Mouse (Mus musculus) forebrain, embryonic 16.5 days (tissue): ENCODE measurements around the gene Phactr1. TPM values are rescaled to one million over a fixed set of nuclear protein-coding genes. Genes with fewer than 3 reads are reported as not detected.
A peak's percentile ranks its signal among the peaks of the same experiment; 100 is the strongest.

Source experiments
- ATAC-seq: fragments of 200-750 bp; cut with Nextera tagmentation; 2 replicates; pipeline ENCODE4 v1.8.0; 2017; ENCODE audit warnings: mild to moderate bottlenecking, moderate library complexity
- H3K27ac ChIP-seq: fragments of 300-500 bp; sonication (generic); 2 replicates; pipeline ENCODE4 v1.5.1; 2014; ENCODE audit warnings: low read length, control low read depth
- H3K27me3 ChIP-seq: fragments of 300-500 bp; sonication (generic); replicated peaks from 2 replicates; pipeline ENCODE4 v1.6.1; 2014; ENCODE audit warnings: low read length; ENCODE audit not compliant: control insufficient read depth, insufficient read depth
- H3K36me3 ChIP-seq: fragments of 300-500 bp; sonication (generic); 2 replicates; pipeline ENCODE4 v1.6.1; 2014; ENCODE audit not compliant: control insufficient read depth, insufficient read depth
- H3K4me1 ChIP-seq: fragments of 300-500 bp; sonication (generic); replicated peaks from 2 replicates; pipeline ENCODE4 v1.6.1; 2014; ENCODE audit warnings: low read length; ENCODE audit not compliant: control insufficient read depth, insufficient read depth
- H3K4me2 ChIP-seq: fragments of 300-500 bp; sonication (generic); 2 replicates; pipeline ENCODE4 v1.6.1; 2014; ENCODE audit warnings: mild to moderate bottlenecking, low read length, control low read depth
- H3K4me3 ChIP-seq: fragments of 300-500 bp; sonication (generic); replicated peaks from 2 replicates; pipeline ENCODE4 v1.5.1; 2014; ENCODE audit warnings: mild to moderate bottlenecking, low read length, control low read depth
- H3K9ac ChIP-seq: fragments of 300-500 bp; sonication (generic); replicated peaks from 2 replicates; pipeline ENCODE4 v1.6.1; 2014; ENCODE audit warnings: low read depth, low read length, control low read depth
- H3K9me3 ChIP-seq: fragments of 300-500 bp; sonication (generic); 2 replicates; pipeline ENCODE4 v1.6.1; 2016; ENCODE audit warnings: low read length; ENCODE audit not compliant: control insufficient read depth
- WGBS: fragments of 180-500 bp; shearing (Covaris S2); extraction: QIAGEN DNeasy Blood & Tissue Kit; methylation state at CpG from one replicate; pipeline ENCODE4 v1.1.7; 2014; 5-methylcytosine and 5-hydroxymethylcytosine counted together
- polyA plus RNA-seq: library from polyadenylated mRNA; unstranded; fragments of >200 nt; fragmentation: Nextera tagmentation; extraction: Ambion mirVana; gene quantifications from 2 replicates; pipeline ENCODE4 v1.2.1, GENCODE M21; 2015

The Phactr1 gene
- polyA plus RNA-seq, 1 experiment from 2014 or later: 82.7 TPM

DNA sequence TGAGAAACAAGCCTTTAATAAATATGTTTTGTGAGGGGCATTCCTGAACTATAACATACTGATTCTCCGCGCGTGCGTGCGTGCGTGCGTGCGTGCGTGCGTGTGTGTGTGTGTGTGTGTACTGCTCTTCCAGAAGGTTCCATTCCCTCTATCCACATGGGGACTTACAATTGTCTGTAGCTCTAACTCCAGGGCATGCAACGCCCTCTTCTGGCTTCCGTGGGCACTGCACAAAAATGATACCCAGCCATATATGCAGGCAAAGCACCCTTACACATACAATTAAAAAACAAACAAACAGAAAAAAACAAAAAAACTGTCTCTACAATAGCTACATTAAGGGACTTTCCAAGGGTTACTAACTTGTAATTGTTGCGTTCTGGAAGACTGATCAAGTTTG is 108.8 kb downstream of the Phactr1 start:
- Histone ChIP-seq H3K4me1 (no peaks in the 10 kb centered on the region), H3K27me3 (no peaks in the 10 kb centered on the region), H3K4me3 (no peak overlapping the region), H3K9ac (no peak overlapping the region), H3K27ac (no peak overlapping the region), H3K9me3 (no peaks in the 10 kb centered on the region), H3K36me3 (no peaks in the 10 kb centered on the region), H3K4me2 (no peak overlapping the region)
- no peak for ATAC-seq
- 88% methylated on average over 13 of the region's 13 CpGs for WGBS

DNA sequence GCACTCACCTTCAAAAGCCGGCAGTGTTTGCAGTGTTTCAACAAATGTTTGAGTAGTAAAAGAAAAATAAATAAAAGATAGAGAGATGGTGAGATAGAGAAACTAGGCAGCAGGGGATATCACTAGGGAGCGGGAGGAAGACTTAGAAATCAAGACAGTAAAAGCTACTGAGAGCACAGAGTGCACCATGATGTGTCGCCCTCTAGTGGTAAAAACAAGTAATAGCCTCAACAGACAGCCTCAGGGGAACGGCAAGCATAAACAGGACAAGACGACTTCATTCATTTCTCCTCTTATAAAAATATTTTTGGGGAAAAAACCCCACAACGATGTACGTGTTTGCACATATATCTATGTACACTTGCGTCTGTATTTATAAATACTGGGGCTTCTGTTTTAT is 111.9 kb downstream of the Phactr1 start:
- 29% methylated on average over 8 of the region's 8 CpGs for WGBS
- Histone ChIP-seq H3K27ac (no peak overlapping the region), H3K4me1 (no peaks in the 10 kb centered on the region), H3K9me3 (no peaks in the 10 kb centered on the region), H3K4me3 (no peak overlapping the region), H3K27me3 (no peaks in the 10 kb centered on the region), H3K4me2 (no peak overlapping the region), H3K36me3 (no peaks in the 10 kb centered on the region), H3K9ac (no peak overlapping the region)
- ATAC-seq: peak; percentile 58; the same call in 1 of the 2 replicates

DNA sequence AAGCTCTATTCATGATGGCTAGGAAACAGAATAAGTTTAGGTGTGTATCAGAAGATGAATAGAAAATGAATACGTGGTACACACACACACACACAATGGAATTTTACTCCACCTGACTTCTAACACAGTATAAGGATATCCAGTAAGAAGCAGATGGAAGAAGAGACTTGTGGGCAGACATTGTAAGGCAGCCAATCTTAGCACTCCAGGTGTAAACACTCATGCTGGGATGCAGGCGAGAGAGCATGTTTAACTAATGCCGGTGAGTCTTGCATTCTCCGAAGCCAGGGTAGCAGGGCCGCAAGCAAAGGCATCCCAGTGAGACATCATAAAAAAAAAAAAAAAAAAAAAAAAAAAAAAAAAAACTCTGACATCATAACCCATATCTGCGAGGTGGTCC is 120.1 kb downstream of the Phactr1 start:
- Histone ChIP-seq H3K36me3 (no peaks in the 10 kb centered on the region), H3K9me3 (no peaks in the 10 kb centered on the region), H3K4me2 (no peak overlapping the region), H3K27ac (no peak overlapping the region), H3K4me3 (no peak overlapping the region), H3K4me1 (peaks cover 13% of the 10 kb centered on the region), H3K9ac (no peak overlapping the region), H3K27me3 (no peaks in the 10 kb centered on the region)
- ATAC-seq: no peak
- 87% methylated on average over 6 of the region's 6 CpGs for WGBS

DNA sequence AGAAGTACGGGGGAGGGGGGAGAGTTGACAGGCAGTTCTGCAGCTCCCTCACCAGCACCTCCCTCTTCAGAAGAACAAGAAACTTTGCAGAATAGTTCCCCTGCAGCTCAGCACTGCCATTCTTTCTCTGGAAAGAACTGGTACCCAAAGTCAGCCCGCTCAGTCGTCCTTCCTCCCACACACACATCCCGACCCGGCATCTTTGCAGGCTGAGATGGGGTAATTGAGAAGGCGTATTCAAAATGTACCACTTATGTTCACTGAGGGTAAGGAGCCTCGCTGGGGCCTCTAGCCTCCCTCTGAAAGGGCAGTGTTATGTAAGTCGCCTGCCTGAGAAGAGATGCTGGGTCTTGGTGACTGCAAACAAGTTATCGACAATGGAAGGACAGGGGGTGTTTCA is 123.9 kb downstream of the Phactr1 start:
- Histone ChIP-seq H3K4me1 (peaks cover 16% of the 10 kb centered on the region), H3K4me2 (no peak overlapping the region), H3K36me3 (no peaks in the 10 kb centered on the region), H3K27me3 (no peaks in the 10 kb centered on the region), H3K27ac (no peak overlapping the region), H3K9me3 (no peaks in the 10 kb centered on the region), H3K4me3 (no peak overlapping the region), H3K9ac (no peak overlapping the region)
- WGBS: 15% methylated on average over 9 of the region's 9 CpGs
- peak; percentile 33; the same call in 1 of the 2 replicates for ATAC-seq

DNA sequence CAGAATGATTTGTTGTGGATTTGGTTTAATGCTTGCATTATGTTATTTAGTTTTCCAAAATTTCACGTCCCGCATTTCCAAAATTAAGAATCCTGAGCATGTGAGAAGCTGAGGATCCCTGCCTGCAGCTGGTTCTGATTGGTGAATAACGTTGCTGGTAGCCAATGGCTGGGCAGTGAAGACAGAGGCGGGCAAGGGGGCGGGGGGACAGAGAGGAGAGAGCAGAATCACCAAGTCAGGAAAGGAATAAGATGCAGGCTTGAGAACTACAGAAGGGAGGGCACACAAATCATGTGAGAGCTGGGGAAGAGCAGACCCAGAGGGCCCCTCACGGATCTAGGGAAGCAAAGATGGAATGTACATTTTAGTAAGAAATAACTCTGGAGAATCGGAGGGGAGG is 132.3 kb downstream of the Phactr1 start:
- Histone ChIP-seq H3K9ac (no peak overlapping the region), H3K4me2 (peak overlapping the region; percentile 36), H3K36me3 (no peaks in the 10 kb centered on the region), H3K4me3 (no peak overlapping the region), H3K9me3 (no peaks in the 10 kb centered on the region), H3K4me1 (peaks cover 13% of the 10 kb centered on the region), H3K27ac (no peak overlapping the region), H3K27me3 (no peaks in the 10 kb centered on the region)
- WGBS: 15% methylated on average over 7 of the region's 7 CpGs
- ATAC-seq: peak; percentile 90

DNA sequence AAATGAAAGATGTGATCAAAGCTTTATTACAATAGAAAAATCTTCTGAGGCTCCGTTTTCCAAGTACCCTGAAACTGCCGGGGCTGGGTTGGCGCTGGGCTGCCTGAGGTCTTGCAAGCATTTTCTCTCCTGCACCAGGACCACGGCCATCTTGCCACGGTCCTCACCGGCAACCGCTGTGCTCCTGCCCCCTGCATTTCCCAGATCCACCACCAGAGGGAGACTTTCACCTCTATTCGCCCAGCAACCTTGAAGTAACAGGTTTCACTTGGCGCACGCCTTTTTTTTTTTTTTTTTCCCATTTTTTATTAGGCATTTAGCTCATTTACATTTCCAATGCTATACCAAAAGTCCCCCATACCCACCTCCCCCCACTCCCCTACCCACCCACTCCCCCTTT is 138.0 kb downstream of the Phactr1 start:
- no peaks in the 10 kb centered on the region for H3K36me3 ChIP-seq
- H3K4me3 ChIP-seq: no peak overlapping the region
- no peak for ATAC-seq
- peaks cover 9% of the 10 kb centered on the region for H3K4me1 ChIP-seq
- no peaks in the 10 kb centered on the region for H3K9me3 ChIP-seq
- no peak overlapping the region for H3K9ac ChIP-seq
- no peaks in the 10 kb centered on the region for H3K27me3 ChIP-seq
- 52% methylated on average over 10 of the region's 10 CpGs for WGBS
- no peak overlapping the region for H3K4me2 ChIP-seq
- H3K27ac ChIP-seq: no peak overlapping the region

DNA sequence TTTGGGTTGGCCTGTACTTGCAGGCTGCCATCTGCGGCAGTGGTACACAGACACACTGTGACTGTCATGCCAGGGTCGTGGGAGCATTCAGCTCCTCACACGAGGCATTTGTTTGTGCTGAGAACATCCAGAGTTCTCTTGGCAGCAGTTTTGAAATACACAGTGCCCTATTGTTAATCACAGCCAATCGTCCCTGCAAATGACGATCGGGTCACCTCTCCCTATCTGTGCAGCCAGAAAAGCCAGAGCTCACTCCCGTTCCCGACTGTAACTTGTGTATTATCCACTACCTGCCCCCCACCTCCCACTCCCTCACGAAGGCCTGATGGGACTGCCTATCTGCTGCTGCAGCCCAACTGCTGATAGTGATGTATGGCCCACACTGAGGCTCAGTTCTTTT is 140.1 kb downstream of the Phactr1 start:
- no peaks in the 10 kb centered on the region for H3K27me3 ChIP-seq
- 0 out of 2 replicates have a peak, but pooled peaks have one; percentile 32 for ATAC-seq
- H3K4me2 ChIP-seq: no peak overlapping the region
- H3K4me3 ChIP-seq: no peak overlapping the region
- 21% methylated on average over 9 of the region's 9 CpGs for WGBS
- no peaks in the 10 kb centered on the region for H3K36me3 ChIP-seq
- no peaks in the 10 kb centered on the region for H3K9me3 ChIP-seq
- H3K9ac ChIP-seq: no peak overlapping the region
- peak overlapping the region; percentile 14; the same call in 1 of the 2 replicates for H3K27ac ChIP-seq
- peaks cover 8% of the 10 kb centered on the region for H3K4me1 ChIP-seq

DNA sequence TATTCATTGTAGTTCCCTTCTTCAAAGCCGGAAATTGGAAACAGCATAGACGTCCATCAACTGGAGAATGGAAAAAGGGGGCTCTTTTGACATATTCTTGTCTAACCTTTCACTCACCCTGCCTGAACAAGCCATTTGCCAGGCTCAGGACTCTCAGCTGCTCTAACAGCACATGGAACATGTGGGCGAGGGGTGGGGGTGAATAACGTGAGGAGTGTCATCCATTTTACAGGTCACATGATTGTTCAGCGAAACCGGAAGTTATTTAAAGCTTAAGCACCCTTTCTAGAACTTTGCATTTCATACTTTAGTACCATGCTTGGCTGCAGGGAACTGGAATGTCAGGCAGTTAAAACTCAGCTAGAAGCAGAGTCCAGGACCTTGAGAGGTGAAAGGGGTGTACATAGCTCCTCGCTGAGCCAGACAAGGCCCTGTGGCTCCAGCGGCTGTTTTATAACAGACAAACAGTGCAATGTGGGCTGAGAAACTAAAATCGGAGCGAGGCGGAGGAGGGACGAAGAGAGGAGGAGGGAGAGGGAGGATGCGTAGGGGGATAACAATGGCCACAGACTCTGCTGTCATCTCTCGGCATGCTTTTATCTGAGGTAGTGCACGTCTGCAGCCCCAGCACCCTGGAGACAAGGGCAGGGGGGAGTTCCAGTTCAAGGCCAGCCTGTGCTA is 141.1 kb downstream of the Phactr1 start:
- Histone ChIP-seq H3K4me1 (peaks cover 8% of the 10 kb centered on the region), H3K27me3 (no peaks in the 10 kb centered on the region), H3K27ac (no peak overlapping the region)

DNA sequence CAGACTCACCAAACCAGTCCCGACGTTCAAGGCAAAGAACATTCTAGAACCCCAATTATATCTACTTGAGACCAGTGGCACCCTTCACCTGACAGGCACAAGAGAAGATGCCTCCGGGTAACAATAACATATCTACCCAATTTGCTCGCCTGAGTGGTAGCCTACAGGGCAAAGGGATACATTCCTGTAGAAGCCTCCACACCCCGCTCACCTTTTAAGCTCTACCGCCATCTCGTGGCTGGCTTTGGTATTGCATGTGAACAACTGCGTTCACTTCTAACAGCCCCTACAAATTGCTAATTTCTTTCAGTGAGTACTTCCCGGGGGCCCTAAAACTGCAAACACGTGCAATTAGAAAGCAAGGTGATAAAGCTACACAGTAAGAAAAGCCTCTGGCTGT is 142.1 kb downstream of the Phactr1 start:
- Histone ChIP-seq H3K36me3 (no peaks in the 10 kb centered on the region), H3K4me1 (peaks cover 8% of the 10 kb centered on the region), H3K9me3 (no peaks in the 10 kb centered on the region), H3K9ac (no peak overlapping the region), H3K27ac (no peak overlapping the region), H3K4me2 (no peak overlapping the region), H3K4me3 (no peak overlapping the region), H3K27me3 (no peaks in the 10 kb centered on the region)
- 19% methylated on average over 10 of the region's 10 CpGs for WGBS
- ATAC-seq: peak; percentile 71

More for the DNA sequence above, 141.1 kb downstream of the Phactr1 start:
- Histone ChIP-seq H3K9ac (no peak overlapping the region), H3K4me2 (no peak overlapping the region), H3K4me3 (no peak overlapping the region), H3K9me3 (no peaks in the 10 kb centered on the region), H3K36me3 (no peaks in the 10 kb centered on the region)
- no peak for ATAC-seq
- 70% methylated on average over 15 of the region's 15 CpGs for WGBS

DNA sequence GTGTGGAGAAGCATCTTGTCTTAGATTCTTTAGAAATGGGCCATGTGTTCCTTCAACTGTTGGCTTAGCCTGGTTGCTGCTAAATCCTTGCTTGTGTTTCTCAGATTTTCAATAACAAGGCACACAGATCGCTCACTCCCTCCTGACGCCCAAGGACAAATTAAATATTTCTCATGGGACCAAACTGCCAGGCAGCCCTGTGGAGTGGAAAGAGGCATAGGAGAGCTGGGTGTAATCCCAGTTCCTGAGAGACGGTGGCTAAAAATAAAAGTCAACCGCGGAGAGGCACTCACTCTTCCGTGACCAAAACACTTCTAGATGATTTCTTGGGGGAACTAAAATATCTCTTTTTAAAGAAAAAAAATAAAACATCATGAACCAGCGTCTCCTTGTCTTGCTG is 143.5 kb downstream of the Phactr1 start:
- H3K9me3 ChIP-seq: no peaks in the 10 kb centered on the region
- peaks cover 11% of the 10 kb centered on the region for H3K4me1 ChIP-seq
- no peak overlapping the region for H3K4me2 ChIP-seq
- no peaks in the 10 kb centered on the region for H3K36me3 ChIP-seq
- H3K27ac ChIP-seq: no peak overlapping the region
- no peak overlapping the region for H3K9ac ChIP-seq
- WGBS: 89% methylated on average over 7 of the region's 7 CpGs
- no peak for ATAC-seq
- H3K4me3 ChIP-seq: no peak overlapping the region
- H3K27me3 ChIP-seq: no peaks in the 10 kb centered on the region
